Mouse (Mus musculus) lung, postnatal 4 days (tissue): Measurements from ENCODE around the gene Ctns.

Experiments used
- DNase-seq, 2 experiments: peaks; one replicate each; pipeline ENCODE4 v3.0.0; 2021

The Ctns gene

DNA sequence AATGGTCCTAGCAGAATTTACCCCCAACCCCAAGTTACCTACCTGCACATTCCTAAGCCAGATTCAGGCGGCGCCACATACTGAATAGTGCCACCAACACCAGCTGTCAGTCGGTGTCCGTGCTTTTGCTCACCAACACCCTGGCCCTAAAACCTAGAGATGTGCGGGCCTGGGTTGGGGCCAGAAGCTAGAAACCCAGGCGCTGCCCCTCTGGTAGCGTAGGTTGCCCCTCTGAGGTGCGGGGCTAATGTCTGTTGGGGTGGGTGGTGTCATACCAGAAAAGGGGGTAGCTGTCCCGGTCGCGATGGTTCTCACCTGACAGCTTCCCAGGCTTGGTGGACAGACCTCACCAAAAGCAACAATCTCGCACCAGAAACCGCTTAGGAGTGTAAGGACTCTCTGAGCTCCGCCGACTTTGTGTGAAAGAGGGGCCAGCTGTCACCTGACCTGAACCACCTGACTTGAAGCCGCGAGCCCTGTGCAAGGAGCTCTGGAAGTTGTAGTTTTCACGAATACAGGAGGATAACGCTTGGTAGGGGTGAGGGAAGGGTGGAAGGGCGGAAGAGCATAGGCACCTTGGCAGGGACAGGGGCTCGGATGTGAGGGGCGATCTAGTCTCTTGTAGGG is at the start of gene Ctns:
Ctns (minus strand) TSS at position 440 of the 627 bp plus-strand sequence.
- DNase-seq, result peak; percentile 86 to 88

DNA sequence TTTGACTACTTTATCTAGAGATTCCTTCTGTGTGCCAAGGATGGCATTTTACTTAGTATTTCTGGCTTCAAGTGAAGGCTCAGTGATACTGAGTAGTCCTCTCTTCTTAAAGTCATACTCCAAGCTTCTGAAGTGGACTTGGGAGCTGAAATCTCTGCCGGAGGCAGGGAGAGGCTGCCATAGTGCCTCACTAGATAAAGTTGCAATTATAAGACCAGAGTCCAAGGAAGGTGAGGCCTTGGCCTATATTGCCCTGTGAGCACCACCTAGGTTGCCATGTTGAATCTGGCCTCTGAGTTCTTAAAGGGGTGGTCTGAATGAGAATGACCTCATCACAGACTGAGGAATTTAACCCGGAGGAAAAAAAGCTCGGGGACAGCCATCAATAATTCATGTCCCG is 43.9 kb upstream of the Ctns start:
- no peak for DNase-seq

DNA sequence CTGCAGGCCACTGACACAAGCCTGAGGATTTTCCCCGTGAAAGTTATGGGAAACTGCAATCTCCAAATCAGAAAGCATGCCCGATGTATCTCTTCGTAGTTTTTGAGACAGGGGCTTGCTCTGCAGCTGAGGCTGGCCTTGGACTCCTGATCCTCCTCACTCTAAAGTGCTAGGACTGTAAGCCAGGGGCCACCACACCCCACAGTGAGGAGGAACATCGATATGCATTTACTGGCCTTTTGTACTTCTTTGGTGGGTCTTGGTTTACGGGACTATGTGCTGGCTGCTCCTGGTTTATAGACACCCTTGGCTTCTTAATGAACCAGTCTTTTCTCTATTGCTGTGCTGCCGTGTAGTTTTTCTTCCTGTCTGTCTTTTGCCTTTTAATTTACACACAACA is 43.4 kb upstream of the Ctns start:
- no peak for DNase-seq

DNA sequence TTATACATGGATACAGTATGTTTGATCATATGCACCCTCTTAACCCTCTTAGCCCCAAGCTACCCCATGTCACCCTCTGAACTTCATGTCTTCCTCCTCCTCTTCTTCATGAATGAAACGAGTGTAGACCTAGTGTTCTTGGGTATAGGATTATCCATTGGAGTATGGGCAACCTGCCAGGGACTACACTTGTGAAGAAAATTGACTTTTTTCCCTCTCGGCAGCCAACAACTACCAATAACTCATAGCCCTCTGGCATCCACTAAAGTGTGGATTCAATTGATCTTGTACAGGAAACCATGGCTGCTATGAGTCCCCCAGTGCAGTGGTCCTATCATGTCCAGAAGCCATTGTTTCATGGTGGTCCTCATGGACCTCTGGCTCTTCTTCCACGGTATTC is 37.9 kb upstream of the Ctns start:
- no peak for DNase-seq

DNA sequence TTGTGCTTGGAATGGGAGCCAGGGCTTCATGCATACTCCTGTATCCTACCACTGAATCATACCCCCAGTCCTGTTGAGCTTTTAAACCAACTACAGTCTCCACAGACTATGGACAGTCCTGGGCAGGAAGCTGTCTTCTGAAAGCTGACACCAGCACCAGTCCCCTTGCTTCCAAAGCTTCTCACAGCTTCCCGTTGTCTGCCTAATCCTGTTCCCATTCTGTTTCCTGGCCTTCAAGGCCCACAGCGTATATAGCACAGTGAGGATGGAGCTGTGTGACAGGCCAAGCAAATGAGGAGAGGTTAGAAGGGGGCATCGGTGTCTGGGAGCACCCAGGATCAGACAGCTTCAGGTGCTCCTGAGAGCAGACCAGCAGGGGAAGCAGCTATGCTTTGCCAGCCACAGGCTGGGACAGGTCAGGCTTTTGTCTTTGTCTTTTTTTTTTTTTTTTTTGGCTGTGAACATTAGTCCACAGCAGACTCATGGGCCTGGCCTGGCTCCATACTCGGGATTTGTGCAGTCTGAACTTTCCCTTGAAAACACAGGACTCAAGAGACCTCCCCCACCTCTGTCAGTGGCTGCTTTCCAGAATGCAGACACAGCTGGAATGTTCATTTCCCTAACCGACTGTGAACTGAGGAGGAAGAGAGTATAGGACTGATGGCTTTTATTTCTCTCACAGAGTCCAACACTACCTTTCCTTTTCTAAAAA is 37.3 kb upstream of the Ctns start:
- peak; percentile 40 to 73 for DNase-seq

DNA sequence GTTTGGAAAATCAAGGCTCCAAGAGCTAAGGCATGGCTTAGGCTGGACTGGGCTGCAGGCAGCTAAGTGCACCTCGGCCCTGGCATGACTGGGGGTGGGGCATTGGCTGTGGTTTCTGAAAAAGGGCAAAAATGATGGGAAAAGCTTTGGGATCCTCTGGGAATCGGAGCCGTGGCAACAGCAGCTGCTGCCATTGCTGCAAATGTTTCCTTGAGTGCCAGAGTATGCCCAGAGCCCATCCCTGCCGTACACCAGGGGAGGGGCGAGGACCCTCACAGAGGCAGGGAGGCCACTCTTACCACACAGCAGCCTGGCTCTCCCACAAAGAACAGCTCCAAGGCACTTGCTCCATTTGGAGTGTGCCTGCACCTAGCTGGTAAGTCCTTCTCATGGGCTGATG is 35.1 kb upstream of the Ctns start, which contains the start of gene Trpv1:
Trpv1 (plus strand) TSS at position 301 of the 400 bp plus-strand sequence.
- no peak for DNase-seq

DNA sequence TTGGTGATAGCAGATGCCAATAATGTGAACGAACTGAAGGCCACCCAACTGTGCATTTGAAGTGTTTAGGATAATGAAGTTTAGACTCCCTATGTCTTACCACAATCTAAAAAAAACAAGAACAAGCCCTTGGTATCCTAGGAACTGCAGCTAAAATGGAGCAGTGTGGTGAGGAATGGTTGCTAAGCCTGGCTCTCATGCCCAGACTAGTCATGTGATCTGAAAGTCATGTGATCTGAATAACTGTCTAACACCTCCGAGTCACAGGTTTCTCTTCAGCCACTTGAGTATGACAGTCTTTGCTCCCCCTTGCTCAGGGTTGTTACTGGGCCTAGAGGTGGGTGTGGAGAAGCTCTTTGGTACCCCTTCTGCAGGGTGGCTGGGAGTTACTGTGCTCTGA is 33.7 kb upstream of the Ctns start:
- no peak for DNase-seq

DNA sequence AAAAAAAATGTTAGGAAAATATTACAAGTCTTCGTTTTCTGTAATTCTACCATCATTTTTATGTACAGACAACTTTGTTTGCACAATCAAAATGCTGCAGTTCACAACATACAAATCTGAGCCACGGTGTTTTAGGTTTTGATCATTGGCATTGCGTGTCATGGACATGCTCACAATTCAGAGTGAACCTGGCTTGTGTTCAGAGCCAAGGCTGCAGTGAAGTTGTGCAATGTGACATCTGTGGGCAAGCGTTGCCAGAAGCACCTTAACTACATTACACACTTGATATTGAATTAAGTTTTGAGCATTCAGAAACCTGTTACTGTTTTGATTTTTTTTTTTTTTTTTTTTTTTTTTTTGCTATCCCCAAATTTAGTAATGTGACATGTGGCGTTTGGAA is 31.2 kb upstream of the Ctns start:
- DNase-seq, result no peak

DNA sequence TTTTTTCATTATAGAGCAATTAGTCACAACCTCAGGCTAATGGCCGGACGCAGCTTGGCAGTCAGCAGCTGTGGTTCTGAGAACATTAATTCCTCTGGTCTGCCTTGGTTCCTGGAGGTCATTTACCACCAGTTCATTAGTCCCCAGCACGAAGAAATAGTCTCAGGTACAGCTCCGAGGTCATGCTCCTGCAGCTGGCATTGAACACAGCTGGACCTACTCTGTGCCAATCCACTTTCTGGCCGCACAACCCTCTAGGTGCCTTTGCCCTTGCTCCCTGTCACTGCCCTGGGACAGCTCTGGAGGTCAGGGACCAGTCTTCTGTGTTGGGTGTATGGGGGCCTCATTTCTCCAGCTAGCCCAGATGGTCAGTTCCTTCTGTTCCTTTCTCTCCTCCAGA is 30.0 kb upstream of the Ctns start:
- no peak for DNase-seq

DNA sequence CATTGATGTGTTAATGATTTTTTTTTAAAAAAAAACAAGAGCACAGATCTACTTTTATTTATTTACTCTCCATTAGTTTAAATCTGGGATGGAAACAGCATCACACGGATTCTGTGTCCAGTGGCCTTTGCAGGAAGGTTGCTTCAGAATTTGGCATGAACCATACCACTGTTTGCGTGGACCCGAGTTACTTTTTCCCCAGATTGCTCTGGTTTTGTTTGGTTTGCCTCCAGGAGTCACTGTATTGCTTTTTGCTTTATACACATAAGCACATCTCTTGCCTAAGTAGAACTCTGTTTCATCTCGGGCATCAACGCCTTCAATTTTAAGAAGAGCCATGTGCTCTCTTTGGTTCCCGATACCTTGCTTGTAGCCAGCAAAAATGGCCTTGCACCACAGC is 27.0 kb upstream of the Ctns start:
- no peak for DNase-seq

DNA sequence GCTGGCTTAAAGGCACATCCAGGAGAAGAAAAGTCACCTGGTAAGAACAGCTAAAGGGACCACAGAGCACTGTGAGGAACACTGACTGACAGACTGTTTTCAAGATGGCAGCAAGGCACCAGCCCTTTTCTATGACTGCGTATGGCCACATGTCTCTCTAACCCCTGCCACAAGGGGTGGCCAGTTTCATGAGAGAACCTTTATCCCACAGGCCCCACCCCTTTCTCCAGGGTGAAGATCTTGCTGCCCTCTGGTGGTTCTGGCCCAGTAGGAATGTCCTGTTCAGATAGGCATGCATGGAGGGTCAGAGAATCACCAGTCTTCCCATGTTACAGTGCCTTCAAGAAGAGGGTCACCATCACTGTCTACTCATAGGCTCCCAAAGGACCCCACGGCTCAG is 25.1 kb upstream of the Ctns start:
- peak; percentile 35 to 52 for DNase-seq

DNA sequence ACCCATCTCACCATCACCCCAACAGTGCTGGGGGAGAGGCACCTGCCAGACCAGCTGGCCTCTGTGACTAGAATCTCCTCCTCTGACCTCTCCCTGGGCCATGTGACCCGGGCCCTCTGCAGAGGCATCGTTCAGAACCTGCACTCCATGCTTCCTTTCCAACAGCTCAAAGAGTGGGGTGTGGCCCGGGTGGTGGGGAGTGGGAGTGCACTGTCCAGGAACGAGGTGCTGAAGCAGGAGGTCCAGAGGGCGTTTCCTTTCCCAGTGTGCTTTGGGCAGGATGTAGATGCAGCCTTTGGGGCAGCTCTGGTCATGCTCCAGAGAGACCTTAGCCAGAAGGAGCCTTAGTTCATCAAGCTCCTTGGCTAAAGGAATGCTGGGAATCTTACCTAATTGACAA is 24.0 kb upstream of the Ctns start:
- DNase-seq, result no peak

DNA sequence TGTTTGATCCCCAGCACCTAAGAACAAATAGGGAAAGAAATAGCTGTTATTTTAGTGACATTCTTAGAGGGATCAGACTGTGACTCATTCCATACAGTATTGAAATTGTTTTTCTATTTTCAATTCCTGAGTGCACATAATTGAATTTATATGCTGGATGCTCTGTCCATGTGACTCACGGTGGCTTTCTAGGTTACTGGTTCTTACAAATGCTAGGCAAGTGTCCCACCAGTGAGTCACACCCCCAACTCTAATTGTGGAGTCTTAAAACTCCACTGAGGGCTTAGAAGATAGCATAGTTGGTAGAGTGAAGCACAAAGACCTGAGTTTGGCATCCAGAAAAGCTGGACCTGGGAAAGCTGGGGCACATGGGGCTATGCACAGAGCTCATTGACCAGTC is 21.8 kb upstream of the Ctns start:
- DNase-seq, result no peak

DNA sequence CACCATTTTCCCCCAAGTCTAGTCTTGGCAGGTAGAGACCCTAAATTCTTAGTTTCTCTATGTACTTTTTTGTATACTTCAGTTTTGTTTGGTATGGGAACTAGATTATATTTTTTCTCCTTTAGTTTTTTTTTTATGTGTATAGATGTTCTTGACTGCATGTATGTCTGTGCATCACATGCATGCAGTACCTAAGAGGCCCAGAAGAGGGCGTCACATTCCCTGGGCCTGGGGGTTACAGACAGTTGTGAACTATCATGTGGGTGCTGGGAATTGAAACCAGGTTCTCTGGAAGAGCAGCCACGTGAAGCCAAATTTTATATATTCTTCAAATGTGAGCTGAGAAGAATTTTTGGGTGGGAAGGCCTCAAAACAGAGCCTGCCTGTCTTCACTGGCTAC is 20.8 kb upstream of the Ctns start:
- no peak for DNase-seq

DNA sequence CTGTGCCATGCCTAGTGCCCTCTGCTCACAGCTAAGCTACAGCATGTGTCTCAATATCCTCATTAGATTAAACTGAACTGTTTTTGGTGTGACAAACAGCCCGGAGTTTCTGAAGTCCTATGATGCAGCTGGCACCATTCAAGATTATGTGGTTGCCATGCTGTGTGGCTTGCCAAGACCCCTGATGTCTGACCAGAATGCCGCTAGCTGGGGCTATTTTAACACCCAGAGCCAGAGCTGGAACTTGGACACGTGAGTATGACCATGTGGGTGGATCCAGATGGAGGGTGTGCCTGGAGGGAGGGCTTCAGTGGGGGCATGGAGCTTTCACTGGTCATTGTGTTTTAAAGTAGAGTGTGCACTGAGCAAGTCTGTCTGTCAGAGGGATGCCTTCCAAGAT is 15.1 kb upstream of the Ctns start:
- DNase-seq, result no peak

DNA sequence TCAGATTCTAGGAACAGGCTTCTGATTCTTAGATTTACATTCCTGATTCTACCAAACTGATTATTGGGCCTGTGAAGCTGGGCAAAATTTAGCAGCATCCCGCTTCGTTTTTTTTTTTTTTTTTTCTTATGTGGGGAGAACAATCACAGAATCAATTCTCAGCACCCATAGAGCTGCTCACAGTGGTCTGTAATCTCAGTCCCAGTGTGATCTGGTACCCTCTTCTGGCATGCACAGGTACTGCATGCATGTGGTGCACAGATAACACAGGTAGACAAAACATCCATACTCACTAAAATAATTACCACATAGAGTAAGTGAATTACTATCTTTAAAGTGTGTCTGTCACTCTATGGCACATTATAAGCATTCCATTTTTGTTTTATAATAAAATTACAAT is 8.8 kb upstream of the Ctns start:
- DNase-seq, result no peak

DNA sequence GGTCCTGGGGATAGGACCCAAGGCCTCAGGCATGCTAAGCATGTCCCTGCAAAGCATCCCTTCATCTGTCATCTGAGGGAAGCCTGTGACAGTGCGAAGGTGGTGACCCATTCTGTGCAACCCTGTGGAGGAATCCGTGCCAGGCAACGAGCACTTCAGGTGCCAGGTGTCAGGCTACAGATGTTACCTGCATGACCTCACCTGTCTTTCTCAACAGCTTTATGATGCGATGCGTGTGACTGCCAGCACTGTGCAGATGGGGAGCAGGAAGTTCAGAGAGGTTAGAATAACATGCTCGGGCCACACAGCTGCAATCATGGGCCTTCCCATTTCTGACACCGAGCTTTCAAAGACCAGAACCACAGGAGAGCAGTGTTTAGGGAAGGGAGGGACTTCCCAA is 6.4 kb upstream of the Ctns start:
- no peak for DNase-seq

DNA sequence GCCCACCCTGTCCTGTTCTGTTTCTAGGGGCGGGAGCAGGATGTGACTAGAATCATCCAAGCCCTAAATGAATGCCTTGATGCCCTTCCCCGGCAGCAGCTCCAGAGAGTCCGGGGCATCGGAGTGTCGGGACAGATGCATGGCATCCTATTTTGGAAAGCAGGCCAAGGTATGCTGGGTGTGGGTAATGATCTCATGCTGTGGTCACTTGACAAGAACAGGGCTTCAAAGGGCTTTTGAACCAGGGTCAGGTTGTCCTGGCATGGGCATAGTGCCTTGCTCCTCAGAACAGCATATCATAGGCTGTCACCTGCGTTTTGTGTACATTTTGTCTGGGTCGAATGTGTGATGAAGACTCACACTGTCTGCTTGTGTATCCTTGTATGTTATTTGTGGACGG is 5.1 kb upstream of the Ctns start:
- no peak for DNase-seq

DNA sequence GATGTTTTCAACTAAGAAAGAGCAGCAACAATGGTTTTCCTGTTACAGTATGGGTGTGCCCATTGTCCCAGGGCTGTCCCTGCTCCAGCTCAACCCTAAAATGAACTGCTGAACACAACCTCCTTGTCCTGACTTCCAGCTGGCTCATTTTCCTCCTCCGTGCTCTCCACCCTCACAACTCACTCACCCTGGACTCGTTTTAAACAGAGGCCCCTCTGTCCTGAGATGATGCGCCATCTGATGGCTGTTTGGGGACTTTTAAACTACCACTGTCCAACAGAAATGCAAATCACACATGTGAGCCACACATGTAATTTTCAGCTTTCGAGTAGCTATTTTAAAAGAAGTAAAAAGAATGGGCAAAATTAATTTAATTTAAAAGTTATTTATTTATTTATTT is 2.8 kb upstream of the Ctns start:
- no peak for DNase-seq

DNA sequence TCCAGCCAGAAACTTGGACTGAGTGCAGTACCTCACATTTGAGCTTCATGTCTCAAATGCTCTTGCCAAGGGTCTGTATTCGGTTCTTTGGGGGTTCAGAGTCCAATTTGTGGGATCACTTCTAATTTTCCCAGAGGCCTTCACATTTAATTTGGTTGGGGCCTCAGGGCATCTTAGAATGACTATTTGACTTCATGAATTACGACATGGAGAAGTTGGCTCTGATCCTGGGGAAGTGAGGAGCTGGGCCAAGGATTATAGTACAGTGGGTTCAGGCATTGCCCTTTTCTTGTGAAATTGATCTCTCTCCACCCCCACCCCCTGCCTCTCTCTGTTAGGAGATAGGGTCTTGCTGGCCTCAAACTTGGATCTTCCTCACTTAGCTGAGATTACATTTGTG is 2.2 kb upstream of the Ctns start:
- no peak for DNase-seq

DNA sequence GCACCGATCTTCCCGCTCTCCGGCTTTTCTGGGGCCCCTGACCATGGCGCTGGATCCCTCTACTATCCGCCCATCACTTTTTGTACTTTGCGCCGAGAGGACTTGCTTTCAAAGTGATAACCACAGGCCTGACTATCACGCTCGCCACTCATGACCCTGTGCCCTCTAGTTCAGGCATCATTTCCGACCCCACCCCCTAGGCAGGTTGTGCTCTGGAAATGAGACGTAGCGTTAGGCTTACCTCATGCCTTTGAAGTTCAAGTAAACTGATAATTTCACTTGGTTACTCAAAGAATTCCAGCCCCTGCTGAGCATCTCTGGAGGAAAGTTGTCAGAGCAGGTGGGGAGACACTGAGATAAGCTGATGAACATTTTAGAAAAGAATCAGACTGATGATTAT is 1.0 kb upstream of the Ctns start:
- DNase-seq, result no peak

DNA sequence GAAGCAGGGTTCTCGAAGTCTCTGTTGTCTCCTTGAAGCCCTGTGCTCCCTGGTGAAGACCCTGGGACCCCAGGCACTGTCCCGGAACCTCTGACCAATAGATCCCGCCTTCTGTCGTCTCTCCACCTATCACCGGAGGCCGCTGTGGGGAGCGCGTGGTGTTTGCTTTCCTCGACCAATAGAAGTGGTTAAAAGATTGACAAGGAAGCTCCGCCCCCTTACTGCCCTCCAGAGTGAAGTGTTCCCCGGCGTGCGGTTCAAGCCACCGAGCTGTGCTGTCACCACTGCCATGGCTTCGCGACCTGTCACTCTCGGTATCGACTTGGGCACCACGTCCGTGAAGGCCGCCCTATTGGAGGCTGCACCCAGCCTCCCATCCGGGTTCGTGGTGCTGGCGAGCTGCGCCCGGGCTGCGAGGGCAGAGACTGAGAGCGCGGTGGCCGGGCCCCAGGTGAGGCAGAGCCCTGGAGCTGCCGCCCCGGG is 429 bp upstream of the Ctns start, which contains the start of gene Shpk:
Shpk (plus strand) TSS at position 231 of the 483 bp plus-strand sequence.
- DNase-seq, result peak; percentile 94 to 96

DNA sequence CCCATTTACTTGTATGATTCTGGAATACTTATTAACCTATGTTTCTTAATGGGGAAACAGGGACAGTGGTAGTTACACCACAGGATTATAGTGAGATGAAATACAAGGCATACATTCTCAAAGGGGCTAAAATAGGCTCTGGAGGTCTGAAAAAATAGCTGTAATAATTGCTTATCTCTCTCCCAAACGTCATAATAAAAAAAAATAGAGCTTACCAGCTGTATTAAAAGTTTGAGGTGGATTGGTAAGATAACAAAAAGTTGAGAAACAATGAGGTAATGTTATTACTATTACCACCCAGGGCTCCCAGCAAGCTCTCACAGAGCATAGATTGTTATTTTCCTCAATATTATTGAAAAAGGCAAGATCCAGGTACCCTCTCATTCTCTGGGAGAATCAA is 652 bp downstream of the Ctns start:
- no peak for DNase-seq

DNA sequence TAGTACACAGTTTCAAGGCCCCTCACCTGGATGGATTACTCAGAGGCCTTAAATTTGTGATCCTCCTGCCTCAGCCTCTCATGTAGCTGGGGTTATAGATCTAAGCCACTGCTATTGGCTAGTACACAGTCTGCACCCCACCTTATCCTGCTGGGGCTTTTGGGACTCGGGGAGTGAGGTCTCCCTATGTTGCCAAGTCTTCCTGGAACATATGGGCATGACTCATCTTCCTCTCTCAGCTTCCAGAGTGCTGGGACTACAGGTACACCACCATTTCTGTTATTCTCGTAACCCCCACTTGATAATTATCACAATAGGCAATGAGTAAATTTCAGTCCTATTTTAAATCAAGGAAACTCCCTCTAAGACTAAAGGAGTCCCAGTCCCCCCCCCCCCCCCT is 4.4 kb downstream of the Ctns start:
- DNase-seq, result no peak

DNA sequence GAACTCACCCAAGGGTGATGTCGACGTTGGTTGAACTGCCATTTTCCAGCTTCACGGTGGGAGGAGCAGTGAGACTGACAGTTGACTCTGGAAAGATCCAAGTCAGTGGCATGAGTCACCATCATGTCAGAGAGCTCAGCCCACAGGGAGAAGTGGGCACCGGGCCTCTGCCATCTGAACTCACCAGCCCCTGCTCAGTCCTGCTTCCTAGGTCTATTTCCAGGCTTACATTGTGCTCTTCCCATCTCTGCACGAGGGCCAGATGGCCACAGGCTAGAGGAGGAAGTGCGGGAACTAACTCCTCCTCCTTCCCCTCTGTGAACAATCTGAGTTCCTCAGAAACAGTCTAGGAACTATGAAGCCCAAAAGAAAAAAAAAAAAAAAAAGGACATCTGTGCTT is 5.8 kb downstream of the Ctns start:
- DNase-seq, result peak in 1 of 2 experiments; percentile 26
